Mouse (Mus musculus) lung, postnatal 36 days (tissue): ENCODE data around the gene Gm20422.

Source experiments
- DNase-seq: peaks from one replicate; pipeline ENCODE4 v3.0.0; 2022; ENCODE audit warnings: mixed read lengths

Gene Gm20422

GRCm38 (mm10) chr8:69774503-69775148 lies at the start of gene Gm20422:
Gene Gm20422 (minus strand): TSS chr8:69774886.
- peak; percentile 97 for DNase-seq

- DNase-seq, result peak; percentile 83
Measured at GRCm38 (mm10) chr8:69822386-69823191, 47.9 kb upstream of the Gm20422 start, which contains the start of gene Lpar2. Gene Lpar2 (plus strand): TSS chr8:69822429.

- peak; percentile 10 for DNase-seq
Measured at GRCm38 (mm10) chr8:69821971-69822385, 47.3 kb upstream of the Gm20422 start.

GRCm38 (mm10) chr8:69820466-69820865 lies 45.8 kb upstream of the Gm20422 start:
- DNase-seq, result no peak

GRCm38 (mm10) chr8:69815396-69815795 lies 40.7 kb upstream of the Gm20422 start:
- no peak for DNase-seq

GRCm38 (mm10) chr8:69814881-69815280 lies 40.2 kb upstream of the Gm20422 start:
- DNase-seq, result no peak

- DNase-seq, result no peak
Measured at GRCm38 (mm10) chr8:69809820-69810219, 35.1 kb upstream of the Gm20422 start.

GRCm38 (mm10) chr8:69808864-69809403 lies 34.2 kb upstream of the Gm20422 start:
- peak; percentile 50 for DNase-seq

GRCm38 (mm10) chr8:69808094-69808863 lies 33.6 kb upstream of the Gm20422 start, which contains the start of gene Gmip:
Gene Gmip (plus strand): TSS chr8:69808679.
- DNase-seq, result peak; percentile 93

- no peak for DNase-seq
Measured at GRCm38 (mm10) chr8:69807236-69807635, 32.5 kb upstream of the Gm20422 start.

- DNase-seq, result no peak
Measured at GRCm38 (mm10) chr8:69805491-69805890, 30.8 kb upstream of the Gm20422 start.

- DNase-seq, result no peak
Measured at GRCm38 (mm10) chr8:69805086-69805485, 30.4 kb upstream of the Gm20422 start.

- DNase-seq, result no peak
Measured at GRCm38 (mm10) chr8:69804537-69804936, 29.9 kb upstream of the Gm20422 start.

- no peak for DNase-seq
Measured at GRCm38 (mm10) chr8:69803366-69803765, 28.7 kb upstream of the Gm20422 start.

- DNase-seq, result no peak
Measured at GRCm38 (mm10) chr8:69802216-69802615, 27.5 kb upstream of the Gm20422 start.

GRCm38 (mm10) chr8:69801796-69802195 lies 27.1 kb upstream of the Gm20422 start:
- no peak for DNase-seq

- no peak for DNase-seq
Measured at GRCm38 (mm10) chr8:69799946-69800345, 25.3 kb upstream of the Gm20422 start.

- DNase-seq, result no peak
Measured at GRCm38 (mm10) chr8:69799261-69799660, 24.6 kb upstream of the Gm20422 start.

GRCm38 (mm10) chr8:69797661-69798060 lies 23.0 kb upstream of the Gm20422 start:
- DNase-seq, result no peak

GRCm38 (mm10) chr8:69796721-69797345 lies 22.1 kb upstream of the Gm20422 start:
- no peak for DNase-seq

- no peak for DNase-seq
Measured at GRCm38 (mm10) chr8:69794901-69795300, 20.2 kb upstream of the Gm20422 start.

GRCm38 (mm10) chr8:69794096-69794495 lies 19.4 kb upstream of the Gm20422 start:
- no peak for DNase-seq
